Mouse (Mus musculus) right cerebral cortex, postnatal 4 days (tissue): ENCODE results near the gene Rdh11.
A peak's percentile ranks its signal among the peaks of the same experiment; 100 is the strongest.
"Not testable (repeated sequence)": the region's sequence is repeated elsewhere in the genome, so short reads cannot be mapped to it uniquely, and the experiment has no call there.

Experiments
- DNase-seq: peaks from one replicate; pipeline ENCODE4 v3.0.0-alpha.2; 2022

Gene Rdh11

GRCm38 (mm10) chr12:79192193-79192592 lies at the start of gene Rdh11:
Rdh11 (minus strand) TSS chr12:79192293.
- DNase-seq = no peak

- no peak for DNase-seq
Measured at GRCm38 (mm10) chr12:79235485-79236080, 43.5 kb upstream of the Rdh11 start.

- DNase-seq = no peak
Measured at GRCm38 (mm10) chr12:79217511-79217910, 25.4 kb upstream of the Rdh11 start.

GRCm38 (mm10) chr12:79211447-79211846 lies 19.4 kb upstream of the Rdh11 start:
- no peak for DNase-seq

GRCm38 (mm10) chr12:79208703-79209464 lies 16.8 kb upstream of the Rdh11 start, which contains the start of gene Rdh12:
Rdh12 (plus strand) TSS chr12:79208914.
- DNase-seq = peak; percentile 29

- DNase-seq = no peak
Measured at GRCm38 (mm10) chr12:79201882-79202281, 9.8 kb upstream of the Rdh11 start.

- DNase-seq = no peak
Measured at GRCm38 (mm10) chr12:79197105-79197504, 5.0 kb upstream of the Rdh11 start.

- DNase-seq = peak; percentile 67
Measured at GRCm38 (mm10) chr12:79193441-79193840, 1.3 kb upstream of the Rdh11 start.

- peak; percentile 72 for DNase-seq
Measured at GRCm38 (mm10) chr12:79191701-79192100, 392 bp downstream of the Rdh11 start.

- DNase-seq = peak; percentile 59
Measured at GRCm38 (mm10) chr12:79190931-79191673, 991 bp downstream of the Rdh11 start.

GRCm38 (mm10) chr12:79185160-79185559 lies 6.9 kb downstream of the Rdh11 start:
- DNase-seq = not testable (repeated sequence)

GRCm38 (mm10) chr12:79175998-79176397 lies 16.1 kb downstream of the Rdh11 start:
- no peak for DNase-seq

GRCm38 (mm10) chr12:79173721-79174120 lies 18.4 kb downstream of the Rdh11 start:
- no peak for DNase-seq

GRCm38 (mm10) chr12:79172019-79172941 lies 19.8 kb downstream of the Rdh11 start, which contains the start of gene Vti1b:
Vti1b (minus strand) TSS chr12:79172667.
- peak; percentile 80 for DNase-seq

- no peak for DNase-seq
Measured at GRCm38 (mm10) chr12:79171269-79171995, 20.7 kb downstream of the Rdh11 start.

GRCm38 (mm10) chr12:79170421-79170820 lies 21.7 kb downstream of the Rdh11 start:
- DNase-seq = no peak

GRCm38 (mm10) chr12:79169173-79169572 lies 22.9 kb downstream of the Rdh11 start:
- DNase-seq = no peak

GRCm38 (mm10) chr12:79162876-79163275 lies 29.2 kb downstream of the Rdh11 start:
- no peak for DNase-seq

GRCm38 (mm10) chr12:79149653-79150052 lies 42.4 kb downstream of the Rdh11 start:
- DNase-seq = no peak

GRCm38 (mm10) chr12:79141384-79141783 lies 50.7 kb downstream of the Rdh11 start:
- DNase-seq = no peak

- no peak for DNase-seq
Measured at GRCm38 (mm10) chr12:79140811-79141210, 51.3 kb downstream of the Rdh11 start.

GRCm38 (mm10) chr12:79139417-79139816 lies 52.7 kb downstream of the Rdh11 start:
- no peak for DNase-seq
